Mouse (Mus musculus) right cerebral cortex, postnatal 36 days (tissue): ENCODE measurements around the gene Hist1h2ab.

ENCODE experiments used
- DNase-seq, 2 experiments: peaks; one replicate each; pipeline ENCODE4 v3.0.0; 2022; ENCODE audit warnings: low spot score in 2 of 2, mixed read lengths in 1 of 2

The Hist1h2ab gene

GRCm38 (mm10) chr13:23772561-23773313 is 21.8 kb downstream of the Hist1h2ab start:
- peak; percentile 23 to 39 for DNase-seq

GRCm38 (mm10) chr13:23778339-23778738 is 27.4 kb downstream of the Hist1h2ab start:
- no peak for DNase-seq

GRCm38 (mm10) chr13:23779025-23779424 is 28.1 kb downstream of the Hist1h2ab start:
- DNase-seq = no peak

- peak in 1 of 2 experiments; percentile 7 for DNase-seq
Measured at GRCm38 (mm10) chr13:23792520-23792919, 41.6 kb downstream of the Hist1h2ab start.

- no peak for DNase-seq
Measured at GRCm38 (mm10) chr13:23799405-23799804, 48.5 kb downstream of the Hist1h2ab start.
